ENCODE assay signal across 10 mouse cellular contexts in genomic region chr10:95117041-95117730, GRCm38 (mm10).
DNase-seq lines count a peak whose midpoint lies in the region; ATAC-seq lines count a peak whose summit lies in the region.
"Had no signal": no experiment of that assay in that cellular context is flagged by ENCODE, and none has a peak within 500 bp of the region (broad histone marks: within the 10 kb centered on the region; RNA-seq: fewer than 3 reads in every experiment).

No protein-coding gene starts in this region.

- peak overlapping the region; percentile 71; the same call in 1 of the 2 replicates for H3K27ac ChIP-seq in forebrain, embryonic 14.5 days (ENCODE audit: low read depth, low read length)
- H3K27ac ChIP-seq in forebrain, embryonic 11.5 days (ENCODE audit: low read depth, low read length), result no peak overlapping the region
- peak overlapping the region; percentile 69 for H3K27ac ChIP-seq in heart, embryonic 15.5 days
- peak overlapping the region; percentile 70 for H3K27ac ChIP-seq in limb, embryonic 15.5 days
- H3K27ac ChIP-seq: layer of hippocampus, adult 2 months had no signal

- DNase-seq in forebrain, embryonic 14.5 days (ENCODE audit: low spot score), result peak; percentile 90
- DNase-seq in forebrain, embryonic 11.5 days (ENCODE audit: low spot score), result no peak
- DNase-seq in NIH3T3 (ENCODE audit: low read depth), result peak; percentile 80
- DNase-seq in frontal cortex, postnatal 36 days (ENCODE audit: low spot score in 2 of 2), result no peak
- no peak for DNase-seq in layer of hippocampus, adult 9-11 months
- DNase-seq: thymus, postnatal 4 days had no signal

- H3K4me1 ChIP-seq in forebrain, embryonic 14.5 days (ENCODE audit: control insufficient read depth, insufficient read depth, low read length), result peaks cover 9% of the 10 kb centered on the region; the same call in 1 of the 2 replicates
- H3K4me1 ChIP-seq in forebrain, embryonic 11.5 days (replicated peaks; ENCODE audit: control insufficient read depth, insufficient read depth, low read length), result no peaks in the 10 kb centered on the region
- peaks cover 32% of the 10 kb centered on the region for H3K4me1 ChIP-seq in heart, embryonic 15.5 days (replicated peaks)
- H3K4me1 ChIP-seq in limb, embryonic 15.5 days, result peaks cover 30% of the 10 kb centered on the region

- ATAC-seq in forebrain, embryonic 14.5 days, result peak; percentile 76
- no peak for ATAC-seq in forebrain, embryonic 11.5 days (replicated peaks; ENCODE audit: low FRiP score)
- ATAC-seq in heart, embryonic 15.5 days (replicated peaks; ENCODE audit: insufficient number of reproducible peaks, insufficient read depth, low FRiP score, low read depth), result peak; percentile 70
- ATAC-seq in limb, embryonic 15.5 days (ENCODE audit: insufficient number of reproducible peaks, low FRiP score, low TSS enrichment, low read depth), result peak; percentile 53; the same call in 1 of the 2 replicates
- no peak for ATAC-seq in granulocyte monocyte progenitor cell, adult 5-6 weeks (replicated peaks; ENCODE audit: poor library complexity, severe bottlenecking)

- no peak overlapping the region for H3K4me2 ChIP-seq in forebrain, embryonic 14.5 days (ENCODE audit: low read length)
- no peak overlapping the region for H3K4me2 ChIP-seq in forebrain, embryonic 11.5 days (ENCODE audit: low read depth, low read length, severe bottlenecking)
- H3K4me2 ChIP-seq in heart, embryonic 15.5 days, result peak overlapping the region; percentile 33
- H3K4me2 ChIP-seq in limb, embryonic 15.5 days, result no peak overlapping the region

- no peaks in the 10 kb centered on the region for H3K36me3 ChIP-seq in forebrain, embryonic 14.5 days (ENCODE audit: control insufficient read depth, insufficient read depth, low read length)
- H3K36me3 ChIP-seq in forebrain, embryonic 11.5 days (ENCODE audit: control insufficient read depth, insufficient read depth, low read length), result no peaks in the 10 kb centered on the region
- H3K36me3 ChIP-seq in heart, embryonic 15.5 days, result no peaks in the 10 kb centered on the region
- no peaks in the 10 kb centered on the region for H3K36me3 ChIP-seq in limb, embryonic 15.5 days

- H3K27me3 ChIP-seq in forebrain, embryonic 14.5 days (replicated peaks; ENCODE audit: control insufficient read depth, insufficient read depth, low read length), result no peaks in the 10 kb centered on the region
- H3K27me3 ChIP-seq in forebrain, embryonic 11.5 days (ENCODE audit: control insufficient read depth, insufficient read depth, low read length), result no peaks in the 10 kb centered on the region
- no peaks in the 10 kb centered on the region for H3K27me3 ChIP-seq in heart, embryonic 15.5 days
- no peaks in the 10 kb centered on the region for H3K27me3 ChIP-seq in limb, embryonic 15.5 days

- no peaks in the 10 kb centered on the region for H3K9me3 ChIP-seq in forebrain, embryonic 14.5 days (replicated peaks; ENCODE audit: control insufficient read depth, low read length)
- H3K9me3 ChIP-seq in forebrain, embryonic 11.5 days (ENCODE audit: control insufficient read depth, low read length), result no peaks in the 10 kb centered on the region
- no peaks in the 10 kb centered on the region for H3K9me3 ChIP-seq in heart, embryonic 15.5 days (replicated peaks)
- H3K9me3 ChIP-seq in limb, embryonic 15.5 days, result no peaks in the 10 kb centered on the region

- H3K9ac ChIP-seq in forebrain, embryonic 14.5 days (ENCODE audit: low read length), result no peak overlapping the region
- no peak overlapping the region for H3K9ac ChIP-seq in forebrain, embryonic 11.5 days (ENCODE audit: low read length)
- H3K9ac ChIP-seq in heart, embryonic 15.5 days, result no peak overlapping the region
- no peak overlapping the region for H3K9ac ChIP-seq in limb, embryonic 15.5 days

- H3K4me3 ChIP-seq in forebrain, embryonic 14.5 days (ENCODE audit: low read depth, low read length), result no peak overlapping the region
- no peak overlapping the region for H3K4me3 ChIP-seq in forebrain, embryonic 11.5 days (ENCODE audit: low read depth, low read length)
- H3K4me3 ChIP-seq in heart, embryonic 15.5 days, result no peak overlapping the region
- no peak overlapping the region for H3K4me3 ChIP-seq in limb, embryonic 15.5 days
- H3K4me3 ChIP-seq: layer of hippocampus, adult 2 months had no signal

- WGBS in forebrain, embryonic 14.5 days, result 40% methylated on average over 6 of the region's 6 CpGs
- 84% methylated on average over 6 of the region's 6 CpGs for WGBS in forebrain, embryonic 11.5 days
- WGBS in heart, embryonic 15.5 days, result 19% methylated on average over 6 of the region's 6 CpGs
- WGBS in limb, embryonic 15.5 days, result 35% methylated on average over 6 of the region's 6 CpGs

Comparison
In these comparisons a context has a peak if more than half of its experiments do, and no peak if none do; other contexts are left out.
1. ATAC-seq: peak in forebrain, embryonic 14.5 days (single experiment), heart, embryonic 15.5 days (single experiment) and limb, embryonic 15.5 days (single experiment); none in forebrain, embryonic 11.5 days (single experiment) and granulocyte monocyte progenitor cell, adult 5-6 weeks (single experiment).
2. DNase-seq: peak in forebrain, embryonic 14.5 days (single experiment) and NIH3T3 (single experiment); none in forebrain, embryonic 11.5 days (single experiment), frontal cortex, postnatal 36 days (0 of 2) and layer of hippocampus, adult 9-11 months (single experiment).